Mouse (Mus musculus) erythroblast, embryonic 14.5 days (primary cell): ENCODE data around the gene Apoa5.

Experiments
- GATA1 ChIP-seq: IDR thresholded peaks from 2 replicates; pipeline ENCODE4 v1.6.1; 2012; ENCODE audit warnings: low read length, inconsistent platforms, mixed read lengths
- TAL1 ChIP-seq: IDR thresholded peaks from 3 replicates; pipeline ENCODE4 v1.6.1; 2012; ENCODE audit warnings: low read length, inconsistent platforms, mixed read lengths

DNA sequence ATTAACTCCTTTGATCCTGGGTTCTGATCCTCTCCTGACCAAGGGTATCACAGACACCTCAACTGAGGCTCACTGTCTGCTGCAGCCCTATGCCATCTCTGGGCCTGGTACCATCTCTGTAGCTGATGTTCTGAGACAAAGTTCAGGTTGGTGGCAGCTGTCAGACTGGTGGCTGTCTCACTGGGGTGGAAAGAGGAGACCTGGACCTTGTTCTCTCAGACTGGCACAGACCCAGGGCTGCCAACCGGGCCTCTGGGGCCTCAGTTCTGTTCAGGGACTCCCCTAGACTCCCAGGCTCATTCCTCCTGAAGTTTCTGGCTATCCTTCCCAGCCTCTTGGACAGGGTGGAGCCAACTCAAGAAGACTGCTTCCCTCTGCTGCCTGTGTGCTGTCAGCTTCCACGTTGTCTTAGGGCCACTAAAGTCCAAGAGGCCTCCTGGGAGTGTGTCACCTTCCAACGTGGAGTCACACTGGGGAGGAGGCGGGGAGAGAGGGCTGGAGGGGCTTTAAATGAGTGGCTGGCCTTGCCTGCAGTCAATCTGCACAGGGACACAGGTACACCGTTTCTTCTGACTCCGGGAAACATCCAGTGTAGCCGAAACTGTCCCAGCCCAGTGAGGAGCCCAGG, 27.8 kb upstream of the Apoa5 start, which contains the start of gene Apoa4:
- no peak for TF ChIP-seq GATA1
- TF ChIP-seq TAL1: no peak
